7 mouse cellular contexts compared by ENCODE assay signal in the genomic region with DNA sequence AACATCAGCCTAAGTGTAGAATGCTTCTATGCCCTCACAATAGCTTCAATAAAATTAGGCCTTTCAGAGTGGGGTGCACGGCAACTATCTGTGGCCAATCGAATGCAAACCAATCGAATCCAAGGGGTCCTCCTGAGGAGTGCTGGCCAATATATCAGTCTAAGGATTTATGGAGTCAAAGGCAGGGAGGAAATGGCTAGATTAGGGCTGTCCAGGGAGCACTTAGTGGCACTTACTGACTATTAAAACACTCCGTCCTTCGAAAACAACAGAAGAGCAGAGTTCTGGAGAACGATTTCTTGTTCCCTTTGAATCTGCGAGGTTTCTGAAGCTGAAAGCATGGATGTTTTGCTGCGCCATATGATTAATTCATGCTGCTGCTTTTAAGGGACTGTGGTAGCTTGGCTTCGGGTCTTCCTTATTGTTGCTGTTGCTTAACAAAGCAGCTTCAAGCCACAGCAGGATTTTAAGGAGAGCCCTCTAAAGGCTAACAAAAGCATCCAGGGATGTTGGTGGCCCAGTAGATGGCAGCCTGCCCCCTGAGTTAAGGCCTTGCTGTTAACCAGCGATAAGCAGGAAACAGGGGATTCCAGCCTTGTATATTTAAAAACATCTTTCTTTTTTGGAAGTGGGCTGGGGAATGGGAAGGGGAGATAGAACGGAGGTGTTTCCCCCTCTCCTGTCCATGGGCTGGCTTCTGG.
DNase-seq lines count a peak whose midpoint lies in the region; ATAC-seq and TF ChIP-seq lines count a peak whose summit lies in the region.

No protein-coding gene starts in this region.

- H3K4me1 ChIP-seq in kidney, postnatal 0 days (replicated peaks; ENCODE audit: insufficient read depth, low read length), result no peaks in the 10 kb centered on the region
- peaks cover 6% of the 10 kb centered on the region for H3K4me1 ChIP-seq in neural tube, embryonic 11.5 days (ENCODE audit: control insufficient read depth, insufficient read depth, low read length)

- H3K4me2 ChIP-seq in kidney, postnatal 0 days (ENCODE audit: low read length), result peak overlapping the region; percentile 24
- H3K4me2 ChIP-seq in neural tube, embryonic 11.5 days (ENCODE audit: low read depth), result no peak overlapping the region

- ATAC-seq in kidney, postnatal 0 days (replicated peaks; ENCODE audit: low FRiP score, low read depth), result no peak
- peak; percentile 90 for ATAC-seq in frontal cortex, adult (ENCODE audit: low TSS enrichment)
- ATAC-seq in neural tube, embryonic 11.5 days (ENCODE audit: insufficient read depth, low FRiP score, low TSS enrichment), result no peak

- 32% methylated on average over 11 of the region's 11 CpGs for WGBS in kidney, postnatal 0 days
- 43% methylated on average over 11 of the region's 11 CpGs for WGBS in neural tube, embryonic 11.5 days

- no peaks in the 10 kb centered on the region for H3K9me3 ChIP-seq in kidney, postnatal 0 days (replicated peaks; ENCODE audit: low read length)
- no peaks in the 10 kb centered on the region for H3K9me3 ChIP-seq in neural tube, embryonic 11.5 days (ENCODE audit: control insufficient read depth, low read length)

- TF ChIP-seq CTCF in kidney, postnatal 0 days (IDR thresholded peaks at IDR 0.05; ENCODE audit: low read depth), result peak; percentile 78

- no peak overlapping the region for H3K27ac ChIP-seq in kidney, postnatal 0 days
- no peak overlapping the region for H3K27ac ChIP-seq in neural tube, embryonic 11.5 days (ENCODE audit: low read depth, low read length)

- H3K27me3 ChIP-seq in kidney, postnatal 0 days (ENCODE audit: insufficient read depth, low read length), result no peaks in the 10 kb centered on the region
- no peaks in the 10 kb centered on the region for H3K27me3 ChIP-seq in neural tube, embryonic 11.5 days (ENCODE audit: control insufficient read depth, insufficient read depth, low read length)

- intact Hi-C loops in left cerebral cortex, postnatal 10 days (cut with DNase I), result no loop called here

- peak overlapping the region; percentile 8; the same call in 1 of the 2 replicates for H3K4me3 ChIP-seq in kidney, postnatal 0 days (replicated peaks; ENCODE audit: low read depth, low read length)
- no peak overlapping the region for H3K4me3 ChIP-seq in neural tube, embryonic 11.5 days (ENCODE audit: low read depth, low read length)

- no peaks in the 10 kb centered on the region for H3K36me3 ChIP-seq in kidney, postnatal 0 days (ENCODE audit: insufficient read depth, low read length)
- H3K36me3 ChIP-seq in neural tube, embryonic 11.5 days (ENCODE audit: control insufficient read depth, insufficient read depth, low read length), result no peaks in the 10 kb centered on the region

- H3K9ac ChIP-seq in kidney, postnatal 0 days (ENCODE audit: low read depth, low read length), result no peak overlapping the region
- H3K9ac ChIP-seq in neural tube, embryonic 11.5 days (ENCODE audit: low read length), result 0 out of 2 replicates have a peak overlapping the region, but pooled peaks have one; percentile 10

- peak; percentile 83 for DNase-seq in kidney, postnatal 0 days (ENCODE audit: low spot score)
- no peak for DNase-seq in kidney, adult 9 months
- peak; percentile 78 to 82 for DNase-seq in cerebellum, postnatal 14 days
- DNase-seq in left cerebral cortex, postnatal 10 days (ENCODE audit: extremely low spot score in 1 of 2, low spot score in 2 of 2), result peak; percentile 49 to 50
- DNase-seq in neural tube, embryonic 11.5 days (ENCODE audit: low spot score), result peak; percentile 50
- no peak for DNase-seq in urinary bladder, adult 18-20 months (ENCODE audit: low spot score in 2 of 2)

Comparison
In these comparisons a context has a peak if more than half of its experiments do, and no peak if none do; other contexts are left out.
1. DNase-seq: peak in kidney, postnatal 0 days (single experiment), cerebellum, postnatal 14 days (2 of 2), left cerebral cortex, postnatal 10 days (2 of 2) and neural tube, embryonic 11.5 days (single experiment); none in kidney, adult 9 months (single experiment) and urinary bladder, adult 18-20 months (0 of 2).